In genomic region chr8:111625694-111626527, GRCm38 (mm10) we compare ENCODE assay signal across 8 mouse cellular contexts. TPM values are rescaled to one million over a fixed set of nuclear protein-coding genes. Genes with fewer than 3 reads are reported as not detected.
DNase-seq lines count a peak whose midpoint lies in the region; ATAC-seq and TF ChIP-seq lines count a peak whose summit lies in the region.

No protein-coding gene starts in this region.

- 0 out of 2 replicates have a peak, but pooled peaks have one; percentile 13 for ATAC-seq in embryonic facial prominence, embryonic 14.5 days (ENCODE audit: low read depth)

- peaks cover 51% of the 10 kb centered on the region for H3K4me1 ChIP-seq in bone marrow macrophage, adult 2 months (ENCODE audit: control insufficient read depth, insufficient read depth, low read length)
- H3K4me1 ChIP-seq in embryonic facial prominence, embryonic 14.5 days (ENCODE audit: control insufficient read depth, insufficient read depth, low read length), result no peaks in the 10 kb centered on the region

- H3K4me3 ChIP-seq in bone marrow macrophage, adult 2 months (ENCODE audit: insufficient read depth, low read length), result no peak overlapping the region
- H3K4me3 ChIP-seq in embryonic facial prominence, embryonic 14.5 days (ENCODE audit: low read depth, low read length), result no peak overlapping the region

- 37% methylated on average over 6 of the region's 6 CpGs for WGBS in embryonic facial prominence, embryonic 14.5 days

- no peak overlapping the region for H3K4me2 ChIP-seq in embryonic facial prominence, embryonic 14.5 days (ENCODE audit: low read depth, low read length)

- no peak for TF ChIP-seq POLR2A in bone marrow macrophage, adult 2 months (IDR thresholded peaks at IDR 0.05; ENCODE audit: borderline replicate concordance, low read depth, low read length)

- no peak overlapping the region for H3K27ac ChIP-seq in bone marrow macrophage, adult 2 months (ENCODE audit: insufficient read depth, low read depth, low read length)
- H3K27ac ChIP-seq in embryonic facial prominence, embryonic 14.5 days (replicated peaks; ENCODE audit: low read depth, low read length), result no peak overlapping the region

- intact Hi-C loops in heart, postnatal 25 days (cut with DNase I), result loop anchor here (1.0 to 5.0 kb wide), 3 partner anchors 25 to 90 kb away; partner anchors contain the start of gene Znrf1
- intact Hi-C loops in left cerebral cortex, postnatal 14 days (cut with DNase I), result loop anchor here (2.0 kb wide), 1 partner anchor 89 kb away; the partner anchor contains the start of gene Znrf1

- H3K9ac ChIP-seq in embryonic facial prominence, embryonic 14.5 days (ENCODE audit: low read depth, low read length), result no peak overlapping the region

- TF ChIP-seq CTCF in bone marrow macrophage, adult 2 months (IDR thresholded peaks at IDR 0.05; ENCODE audit: low read depth, low read length), result peak; percentile 72

- no peaks in the 10 kb centered on the region for H3K27me3 ChIP-seq in embryonic facial prominence, embryonic 14.5 days (replicated peaks; ENCODE audit: control insufficient read depth, insufficient read depth, low read length)

- DNase-seq in ovary, adult 18-20 months (ENCODE audit: low spot score), result peak; percentile 38
- no peak for DNase-seq in ovary, postnatal 10 days (ENCODE audit: low spot score)
- DNase-seq in embryonic facial prominence, embryonic 14.5 days (ENCODE audit: low spot score), result peak; percentile 75
- peak; percentile 39 for DNase-seq in heart, postnatal 25 days (ENCODE audit: low spot score)
- peak; percentile 63 to 76 for DNase-seq in left cerebral cortex, postnatal 14 days (ENCODE audit: low spot score in 2 of 2)
- peak; percentile 83 for DNase-seq in naive thymus-derived CD4-positive, alpha-beta T cell, adult 2 months (ENCODE audit: low read depth)
- DNase-seq in thymus, postnatal 25 days, result peak; percentile 76

- peaks cover 20% of the 10 kb centered on the region for H3K36me3 ChIP-seq in embryonic facial prominence, embryonic 14.5 days (ENCODE audit: control insufficient read depth, insufficient read depth, low read length)

- no peaks in the 10 kb centered on the region for H3K9me3 ChIP-seq in embryonic facial prominence, embryonic 14.5 days (ENCODE audit: control insufficient read depth, low read length)

RNA-seq across cellular contexts. Expression of gene Ldhd, which starts 4.3 kb away (rescaled TPM):
- polyA plus RNA-seq in bone marrow macrophage, adult 2 months (2012; ENCODE audit: insufficient read depth, insufficient read length, missing spikeins), result 0.24 and 0.43 TPM in 2 replicates
- 0.38 and 0.60 TPM in 2 replicates for polyA plus RNA-seq in embryonic facial prominence, embryonic 14.5 days (2014; fragmentation: Nextera tagmentation; extraction: Ambion mirVana)
- total RNA-seq in heart, postnatal 25 days (2021), result 10 to 100 TPM; 25.1 to 28.1 TPM
- total RNA-seq in left cerebral cortex, postnatal 14 days (2021), result 1 to 10 TPM; 3.2 to 5.4 TPM

RNA-seq across cellular contexts. Expression of gene Zfp1, which starts 17.3 kb away (rescaled TPM):
- 7.0 and 8.4 TPM in 2 replicates for polyA plus RNA-seq in bone marrow macrophage, adult 2 months (2012; ENCODE audit: insufficient read depth, insufficient read length, missing spikeins)
- 16.3 and 19.3 TPM in 2 replicates for polyA plus RNA-seq in embryonic facial prominence, embryonic 14.5 days (2014; fragmentation: Nextera tagmentation; extraction: Ambion mirVana)
- 1 to 10 TPM; 7.4 to 7.5 TPM for total RNA-seq in heart, postnatal 25 days (2021)
- total RNA-seq in left cerebral cortex, postnatal 14 days (2021), result 10 to 100 TPM; 19.9 to 20.3 TPM

Comparison
In these comparisons a context has a peak if more than half of its experiments do, and no peak if none do; other contexts are left out.
1. RNA of gene Ldhd, which starts 4.3 kb away (total RNA-seq): 25.1 to 28.1 TPM in heart, postnatal 25 days; 3.2 to 5.4 TPM in left cerebral cortex, postnatal 14 days; every median in the first group is over 4 times any median in the second.